Comparison of ENCODE assay signal across 27 mouse cellular contexts in genomic region chr2:50377609-50378413, GRCm38 (mm10).
DNase-seq lines count a peak whose midpoint lies in the region; ATAC-seq lines count a peak whose summit lies in the region.
"Had no signal": no experiment of that assay in that cellular context is flagged by ENCODE, and none has a peak within 500 bp of the region (broad histone marks: within the 10 kb centered on the region; RNA-seq: fewer than 3 reads in every experiment).

No protein-coding gene starts in this region.

- H3K9me3 ChIP-seq in forebrain, embryonic 10.5 days = no peaks in the 10 kb centered on the region
- no peaks in the 10 kb centered on the region for H3K9me3 ChIP-seq in forebrain, embryonic 11.5 days (ENCODE audit: control insufficient read depth, low read length)
- no peaks in the 10 kb centered on the region for H3K9me3 ChIP-seq in forebrain, embryonic 15.5 days
- no peaks in the 10 kb centered on the region for H3K9me3 ChIP-seq in neural tube, embryonic 15.5 days (replicated peaks)
- H3K9me3 ChIP-seq: embryonic facial prominence, embryonic 13.5 days; heart, embryonic 12.5 days; liver, embryonic 15.5 days; midbrain, embryonic 10.5 days; midbrain, embryonic 15.5 days; neural tube, embryonic 12.5 days had no signal

- H3K4me2 ChIP-seq in forebrain, embryonic 11.5 days (ENCODE audit: low read depth, low read length, severe bottlenecking) = no peak overlapping the region
- H3K4me2 ChIP-seq in forebrain, embryonic 15.5 days (replicated peaks) = peak overlapping the region; percentile 18
- no peak overlapping the region for H3K4me2 ChIP-seq in neural tube, embryonic 15.5 days
- H3K4me2 ChIP-seq: embryonic facial prominence, embryonic 13.5 days; heart, embryonic 12.5 days; liver, embryonic 15.5 days; lung, embryonic 14.5 days; midbrain, embryonic 15.5 days; neural tube, embryonic 12.5 days had no signal

- 0 out of 2 replicates have a peak overlapping the region, but pooled peaks have one; percentile 1 for H3K27ac ChIP-seq in forebrain, embryonic 10.5 days
- H3K27ac ChIP-seq in forebrain, embryonic 11.5 days (ENCODE audit: low read depth, low read length) = no peak overlapping the region
- peak overlapping the region; percentile 48 for H3K27ac ChIP-seq in forebrain, embryonic 15.5 days (replicated peaks)
- H3K27ac ChIP-seq in neural tube, embryonic 15.5 days (replicated peaks) = no peak overlapping the region
- H3K27ac ChIP-seq: embryonic facial prominence, embryonic 13.5 days; liver, embryonic 15.5 days; midbrain, embryonic 10.5 days; midbrain, embryonic 15.5 days; neural tube, embryonic 12.5 days had no signal

- no peak overlapping the region for H3K9ac ChIP-seq in forebrain, embryonic 11.5 days (ENCODE audit: low read length)
- H3K9ac ChIP-seq in forebrain, embryonic 15.5 days (replicated peaks) = no peak overlapping the region
- H3K9ac ChIP-seq in neural tube, embryonic 15.5 days (replicated peaks) = no peak overlapping the region
- H3K9ac ChIP-seq: embryonic facial prominence, embryonic 13.5 days; heart, embryonic 12.5 days; liver, embryonic 15.5 days; lung, embryonic 14.5 days; midbrain, embryonic 15.5 days; neural tube, embryonic 12.5 days had no signal

- no peak for DNase-seq in forebrain, embryonic 10.5 days (ENCODE audit: extremely low spot score, low spot score)
- DNase-seq in forebrain, embryonic 11.5 days (ENCODE audit: low spot score) = no peak
- peak; percentile 41 for DNase-seq in retina, postnatal 1 day
- DNase-seq in retina, embryonic 14.5 days (ENCODE audit: low spot score) = no peak
- no peak for DNase-seq in thymus, postnatal 14 days
- DNase-seq: adrenal gland, adult 8-10 months; cerebellum, adult 11-12 months; cerebellum, adult 9-11 months; gastrocnemius, postnatal 36 days; heart, adult 18-20 months; kidney, adult 9 months; kidney, postnatal 10 days; lung, embryonic 14.5 days; lung, postnatal 14 days; right cerebral cortex, postnatal 14 days had no signal

- no peak overlapping the region for H3K4me3 ChIP-seq in forebrain, embryonic 10.5 days
- H3K4me3 ChIP-seq in forebrain, embryonic 11.5 days (ENCODE audit: low read depth, low read length) = no peak overlapping the region
- H3K4me3 ChIP-seq in forebrain, embryonic 15.5 days = no peak overlapping the region
- H3K4me3 ChIP-seq in neural tube, embryonic 15.5 days (replicated peaks) = no peak overlapping the region
- H3K4me3 ChIP-seq: embryonic facial prominence, embryonic 13.5 days; erythroblast, embryonic 14.5 days; heart, embryonic 12.5 days; liver, embryonic 15.5 days; midbrain, embryonic 10.5 days; midbrain, embryonic 15.5 days; myocyte; neural tube, embryonic 12.5 days had no signal

- no peaks in the 10 kb centered on the region for H3K27me3 ChIP-seq in forebrain, embryonic 10.5 days (ENCODE audit: poor library complexity, severe bottlenecking)
- no peaks in the 10 kb centered on the region for H3K27me3 ChIP-seq in forebrain, embryonic 11.5 days (ENCODE audit: control insufficient read depth, insufficient read depth, low read length)
- H3K27me3 ChIP-seq in forebrain, embryonic 15.5 days = no peaks in the 10 kb centered on the region
- H3K27me3 ChIP-seq in neural tube, embryonic 15.5 days (replicated peaks) = no peaks in the 10 kb centered on the region
- H3K27me3 ChIP-seq: CH12.LX; embryonic facial prominence, embryonic 13.5 days; heart, embryonic 12.5 days; liver, embryonic 15.5 days; midbrain, embryonic 15.5 days; neural tube, embryonic 12.5 days had no signal

- no peaks in the 10 kb centered on the region for H3K36me3 ChIP-seq in forebrain, embryonic 10.5 days (replicated peaks)
- no peaks in the 10 kb centered on the region for H3K36me3 ChIP-seq in forebrain, embryonic 11.5 days (ENCODE audit: control insufficient read depth, insufficient read depth, low read length)
- no peaks in the 10 kb centered on the region for H3K36me3 ChIP-seq in forebrain, embryonic 15.5 days
- H3K36me3 ChIP-seq in neural tube, embryonic 15.5 days = no peaks in the 10 kb centered on the region
- H3K36me3 ChIP-seq: embryonic facial prominence, embryonic 13.5 days; heart, embryonic 12.5 days; liver, embryonic 15.5 days; midbrain, embryonic 10.5 days; midbrain, embryonic 15.5 days; neural tube, embryonic 12.5 days had no signal

- WGBS in forebrain, embryonic 10.5 days = 81% methylated on average over 16 of the region's 16 CpGs
- 59% methylated on average over 16 of the region's 16 CpGs for WGBS in forebrain, embryonic 11.5 days
- WGBS in forebrain, embryonic 15.5 days = 19% methylated on average over 16 of the region's 16 CpGs
- 46% methylated on average over 16 of the region's 16 CpGs for WGBS in neural tube, embryonic 15.5 days

- no peak; the same call in 1 of the 2 replicates for ATAC-seq in forebrain, embryonic 11.5 days (replicated peaks; ENCODE audit: low FRiP score)
- peak; percentile 85 for ATAC-seq in forebrain, embryonic 15.5 days (replicated peaks)
- ATAC-seq in neural tube, embryonic 15.5 days (ENCODE audit: low FRiP score) = no peak
- ATAC-seq: intestine, embryonic 16.5 days; midbrain, embryonic 15.5 days had no signal

- no peaks in the 10 kb centered on the region for H3K4me1 ChIP-seq in forebrain, embryonic 10.5 days
- peaks cover 2% of the 10 kb centered on the region; the same call in 1 of the 2 replicates for H3K4me1 ChIP-seq in forebrain, embryonic 11.5 days (replicated peaks; ENCODE audit: control insufficient read depth, insufficient read depth, low read length)
- H3K4me1 ChIP-seq in forebrain, embryonic 15.5 days = peaks cover 10% of the 10 kb centered on the region; the same call in 1 of the 2 replicates
- no peaks in the 10 kb centered on the region for H3K4me1 ChIP-seq in neural tube, embryonic 15.5 days
- H3K4me1 ChIP-seq: heart, embryonic 12.5 days; liver, embryonic 15.5 days; midbrain, embryonic 10.5 days; midbrain, embryonic 15.5 days; neural tube, embryonic 12.5 days had no signal

Comparison
In these comparisons a context has a peak if more than half of its experiments do, and no peak if none do; other contexts are left out.
1. H3K27ac ChIP-seq: peak in forebrain, embryonic 10.5 days (single experiment) and forebrain, embryonic 15.5 days (single experiment); none in forebrain, embryonic 11.5 days (single experiment) and neural tube, embryonic 15.5 days (single experiment).